Mouse (Mus musculus): ENCODE measurements around the gene Pah.

Pah gene

GRCm38 (mm10) chr10:87508581-87508980, 13.0 kb upstream of the Pah start:
- DNase-seq, result no peak

- DNase-seq, result no peak
Observed at GRCm38 (mm10) chr10:87513052-87513451, 8.5 kb upstream of the Pah start.

- DNase-seq, result no peak
Observed at GRCm38 (mm10) chr10:87518585-87518984, 3.0 kb upstream of the Pah start.

- DNase-seq, result no peak
Observed at GRCm38 (mm10) chr10:87520401-87521116, 1.0 kb upstream of the Pah start.

- DNase-seq, result no peak
Observed at GRCm38 (mm10) chr10:87534172-87534571, 12.6 kb downstream of the Pah start.

GRCm38 (mm10) chr10:87545759-87546158, 24.2 kb downstream of the Pah start:
- no peak for DNase-seq

- no peak for DNase-seq
Observed at GRCm38 (mm10) chr10:87546299-87547234, 25.0 kb downstream of the Pah start.

GRCm38 (mm10) chr10:87552726-87553125, 31.1 kb downstream of the Pah start:
- DNase-seq, result peak; percentile 42 to 47

- DNase-seq, result no peak
Observed at GRCm38 (mm10) chr10:87556441-87556840, 34.8 kb downstream of the Pah start.

- no peak for DNase-seq
Observed at GRCm38 (mm10) chr10:87563818-87564217, 42.2 kb downstream of the Pah start.

- no peak for DNase-seq
Observed at GRCm38 (mm10) chr10:87565712-87566111, 44.1 kb downstream of the Pah start.

GRCm38 (mm10) chr10:87572500-87572899, 50.9 kb downstream of the Pah start:
- DNase-seq, result no peak

GRCm38 (mm10) chr10:87586696-87587095, 65.1 kb downstream of the Pah start:
- DNase-seq, result no peak

GRCm38 (mm10) chr10:87593916-87594315, 72.3 kb downstream of the Pah start:
- no peak for DNase-seq

GRCm38 (mm10) chr10:87596361-87597074, 74.9 kb downstream of the Pah start:
- peak; percentile 14 to 19 for DNase-seq

- no peak for DNase-seq
Observed at GRCm38 (mm10) chr10:87597075-87597677, 75.6 kb downstream of the Pah start.

GRCm38 (mm10) chr10:87602151-87602550, 80.6 kb downstream of the Pah start:
- DNase-seq, result no peak

- DNase-seq, result no peak
Observed at GRCm38 (mm10) chr10:87625196-87625595, 103.6 kb downstream of the Pah start.

Measured in B cell, adult 2 months (primary cell).